Mouse (Mus musculus): ENCODE measurements around the gene Hyls1. TPM values are rescaled to one million over a fixed set of nuclear protein-coding genes. Genes with fewer than 3 reads are reported as not detected.

The Hyls1 gene
- polyA plus RNA-seq, 1 experiment: 21.1 TPM

DNA sequence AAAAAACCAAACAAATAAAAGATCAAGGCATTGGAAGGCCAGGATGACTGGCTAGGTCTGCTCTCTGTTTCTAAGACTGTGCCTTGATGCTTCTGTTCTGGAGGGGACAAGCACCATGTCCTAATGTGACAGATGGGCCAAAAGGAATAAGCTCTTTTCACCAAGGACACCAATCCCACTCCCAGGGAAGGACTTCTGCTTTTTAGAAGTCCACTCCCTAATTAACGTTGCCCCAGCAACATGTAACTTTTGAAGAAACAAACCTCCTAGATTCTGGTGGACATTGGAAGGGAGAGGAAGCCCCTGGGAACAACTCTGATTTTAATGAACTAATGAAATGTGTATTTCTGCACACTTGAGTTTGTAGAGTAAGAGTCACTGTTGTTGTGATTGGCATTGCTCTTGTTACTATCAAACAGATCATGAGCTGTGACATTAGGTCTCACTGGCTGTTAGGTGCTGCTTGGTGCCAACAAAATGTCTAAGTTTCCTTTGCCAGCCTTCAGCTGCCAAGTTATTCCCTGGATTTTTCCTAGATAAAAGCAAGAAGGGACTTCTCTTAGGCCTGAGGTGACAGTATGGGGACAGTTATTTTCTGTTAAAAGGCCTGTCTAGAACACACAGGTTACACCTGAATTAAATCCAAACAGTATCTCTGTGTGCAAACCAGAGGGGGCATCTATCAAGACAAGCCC is 47.2 kb downstream of the Hyls1 start:
- no peak for TF ChIP-seq CTCF (IDR thresholded peaks at IDR 0.05; ENCODE audit: control insufficient read depth, insufficient read depth, low read length)
- no peak for TF ChIP-seq POLR2A (IDR thresholded peaks at IDR 0.05; ENCODE audit: borderline replicate concordance, control insufficient read depth, low read depth, low read length)
- H3K4me1 ChIP-seq (ENCODE audit: control insufficient read depth, insufficient read depth, low read length): no peaks in the 10 kb centered on the region
- 46% methylated on average over 1 of the region's 1 CpGs for WGBS
- no peak overlapping the region for H3K27ac ChIP-seq (ENCODE audit: control insufficient read depth, insufficient read depth, low read depth, low read length, poor library complexity)
- H3K4me3 ChIP-seq (replicated peaks; ENCODE audit: control insufficient read depth, low read depth, low read length): no peak overlapping the region

DNA sequence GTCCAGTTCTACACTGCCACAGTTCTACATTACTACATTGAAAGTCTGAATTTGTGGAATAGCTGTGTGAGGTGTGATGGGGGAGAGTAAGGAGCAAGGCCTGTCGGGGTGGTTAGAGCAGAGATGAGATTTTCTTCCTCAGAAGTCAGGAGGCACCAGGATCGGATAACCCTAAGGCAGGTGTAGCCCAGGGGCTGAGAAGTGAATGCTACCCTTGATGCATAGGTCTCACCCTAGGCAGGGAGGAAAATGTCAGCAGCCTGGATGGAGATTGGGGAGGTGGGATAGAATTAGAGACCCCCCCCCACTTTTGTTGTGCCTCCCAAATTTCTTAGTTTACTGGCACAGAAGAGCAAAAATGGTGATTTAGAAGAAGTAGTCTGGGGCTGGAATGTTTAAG is 48.0 kb downstream of the Hyls1 start:
- H3K4me3 ChIP-seq (replicated peaks; ENCODE audit: control insufficient read depth, low read depth, low read length): no peak overlapping the region
- no peak for TF ChIP-seq POLR2A (IDR thresholded peaks at IDR 0.05; ENCODE audit: borderline replicate concordance, control insufficient read depth, low read depth, low read length)
- TF ChIP-seq CTCF (IDR thresholded peaks at IDR 0.05; ENCODE audit: control insufficient read depth, insufficient read depth, low read length): no peak
- no peaks in the 10 kb centered on the region for H3K4me1 ChIP-seq (ENCODE audit: control insufficient read depth, insufficient read depth, low read length)
- H3K27ac ChIP-seq (ENCODE audit: control insufficient read depth, insufficient read depth, low read depth, low read length, poor library complexity): no peak overlapping the region
- WGBS: 86% methylated on average over 2 of the region's 2 CpGs

- 66% methylated on average over 6 of the region's 6 CpGs for WGBS
- Histone ChIP-seq H3K27ac (ENCODE audit: control insufficient read depth, insufficient read depth, low read depth, low read length, poor library complexity) (no peak overlapping the region), H3K4me3 (replicated peaks; ENCODE audit: control insufficient read depth, low read depth, low read length) (no peak overlapping the region), H3K4me1 (ENCODE audit: control insufficient read depth, insufficient read depth, low read length) (no peaks in the 10 kb centered on the region)
- TF ChIP-seq CTCF (IDR thresholded peaks at IDR 0.05; ENCODE audit: control insufficient read depth, insufficient read depth, low read length) (no peak), POLR2A (IDR thresholded peaks at IDR 0.05; ENCODE audit: borderline replicate concordance, control insufficient read depth, low read depth, low read length) (no peak)
Measured at GRCm38 (mm10) chr9:35520631-35521348, 49.4 kb downstream of the Hyls1 start.

- no peak within 1 kb of the TSS for H3K4me3 ChIP-seq (replicated peaks; ENCODE audit: control insufficient read depth, low read depth, low read length)
- 72% methylated on average over 3 of the region's 3 CpGs for WGBS
- H3K27ac ChIP-seq (ENCODE audit: control insufficient read depth, insufficient read depth, low read depth, low read length, poor library complexity): no peak within 1 kb of the TSS
- TF ChIP-seq POLR2A (IDR thresholded peaks at IDR 0.05; ENCODE audit: borderline replicate concordance, control insufficient read depth, low read depth, low read length): no peak
- no peaks in the 10 kb centered on the region for H3K4me1 ChIP-seq (ENCODE audit: control insufficient read depth, insufficient read depth, low read length)
Measured at GRCm38 (mm10) chr9:35518169-35518568, 52.0 kb downstream of the Hyls1 start, which contains the start of gene Gm1113. Gm1113 (minus strand) TSS chr9:35518269.

- Histone ChIP-seq H3K4me1 (ENCODE audit: control insufficient read depth, insufficient read depth, low read length) (no peaks in the 10 kb centered on the region), H3K27ac (ENCODE audit: control insufficient read depth, insufficient read depth, low read depth, low read length, poor library complexity) (no peak overlapping the region), H3K4me3 (replicated peaks; ENCODE audit: control insufficient read depth, low read depth, low read length) (no peak overlapping the region)
- TF ChIP-seq POLR2A (IDR thresholded peaks at IDR 0.05; ENCODE audit: borderline replicate concordance, control insufficient read depth, low read depth, low read length) (no peak), CTCF (IDR thresholded peaks at IDR 0.05; ENCODE audit: control insufficient read depth, insufficient read depth, low read length) (no peak)
- WGBS: 76% methylated on average over 16 of the region's 16 CpGs
Measured at GRCm38 (mm10) chr9:35516711-35517110, 53.5 kb downstream of the Hyls1 start.

DNA sequence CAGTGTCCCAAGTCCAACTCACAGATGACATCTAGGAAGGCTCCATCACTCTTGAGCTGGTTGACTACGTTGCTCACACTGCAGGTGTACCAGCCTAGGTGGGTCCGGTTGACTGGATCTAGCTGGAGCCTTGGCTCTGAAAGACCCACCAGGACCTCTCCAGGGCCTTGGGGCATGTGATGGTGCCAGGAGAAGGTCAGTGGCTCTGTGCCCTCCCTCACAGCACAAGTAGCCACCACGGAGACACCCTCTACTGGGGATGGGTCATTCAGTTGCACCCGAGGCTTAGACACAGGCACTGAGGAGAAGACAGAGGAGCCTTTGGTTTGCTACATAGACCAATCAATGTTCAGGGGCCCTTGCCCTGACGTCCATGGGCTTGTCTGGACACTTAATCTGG is 54.0 kb downstream of the Hyls1 start:
- TF ChIP-seq CTCF (IDR thresholded peaks at IDR 0.05; ENCODE audit: control insufficient read depth, insufficient read depth, low read length): no peak
- TF ChIP-seq POLR2A (IDR thresholded peaks at IDR 0.05; ENCODE audit: borderline replicate concordance, control insufficient read depth, low read depth, low read length): no peak
- WGBS: 73% methylated on average over 5 of the region's 5 CpGs
- Histone ChIP-seq H3K27ac (ENCODE audit: control insufficient read depth, insufficient read depth, low read depth, low read length, poor library complexity) (no peak overlapping the region), H3K4me3 (replicated peaks; ENCODE audit: control insufficient read depth, low read depth, low read length) (no peak overlapping the region), H3K4me1 (ENCODE audit: control insufficient read depth, insufficient read depth, low read length) (no peaks in the 10 kb centered on the region)

- 70% methylated on average over 4 of the region's 4 CpGs for WGBS
- Histone ChIP-seq H3K4me3 (replicated peaks; ENCODE audit: control insufficient read depth, low read depth, low read length) (no peak overlapping the region), H3K4me1 (ENCODE audit: control insufficient read depth, insufficient read depth, low read length) (no peaks in the 10 kb centered on the region), H3K27ac (ENCODE audit: control insufficient read depth, insufficient read depth, low read depth, low read length, poor library complexity) (no peak overlapping the region)
- TF ChIP-seq CTCF (IDR thresholded peaks at IDR 0.05; ENCODE audit: control insufficient read depth, insufficient read depth, low read length) (no peak), POLR2A (IDR thresholded peaks at IDR 0.05; ENCODE audit: borderline replicate concordance, control insufficient read depth, low read depth, low read length) (no peak)
Measured at GRCm38 (mm10) chr9:35513900-35514299, 56.3 kb downstream of the Hyls1 start.

Other genes starting within 250 kb of the Hyls1 start
- gene Cdon, start 149.3 kb downstream of the Hyls1 start, polyA plus RNA-seq (2011; ENCODE audit: insufficient read depth, insufficient read length, low replicate concordance, missing spikeins): 0.66 and 2.8 TPM in 2 replicates
- not detected in 2 replicates for gene Gm1113, start 52.1 kb downstream of the Hyls1 start, polyA plus RNA-seq (2011; ENCODE audit: insufficient read depth, insufficient read length, low replicate concordance, missing spikeins)
- gene Ddx25, start 11.9 kb downstream of the Hyls1 start, polyA plus RNA-seq (2011; ENCODE audit: insufficient read depth, insufficient read length, low replicate concordance, missing spikeins): 0.18 TPM in 1 of 2 replicates, not detected in the other
- 6.1 and 9.4 TPM in 2 replicates for gene Pus3, start 11.8 kb downstream of the Hyls1 start, polyA plus RNA-seq (2011; ENCODE audit: insufficient read depth, insufficient read length, low replicate concordance, missing spikeins)
- 0.57 TPM in 1 of 2 replicates, not detected in the other for gene Pate2, start 114 bp downstream of the Hyls1 start, polyA plus RNA-seq (2011; ENCODE audit: insufficient read depth, insufficient read length, low replicate concordance, missing spikeins)
- gene Pate4, start 41.5 kb upstream of the Hyls1 start, polyA plus RNA-seq (2011; ENCODE audit: insufficient read depth, insufficient read length, low replicate concordance, missing spikeins): not detected in 2 replicates
- gene Pate3, start 77.8 kb upstream of the Hyls1 start, polyA plus RNA-seq (2011; ENCODE audit: insufficient read depth, insufficient read length, low replicate concordance, missing spikeins): not detected in 2 replicates
- not detected in 2 replicates for gene Pate1, start 117.0 kb upstream of the Hyls1 start, polyA plus RNA-seq (2011; ENCODE audit: insufficient read depth, insufficient read length, low replicate concordance, missing spikeins)
- gene Gm17677, start 170.7 kb upstream of the Hyls1 start, polyA plus RNA-seq (2011; ENCODE audit: insufficient read depth, insufficient read length, low replicate concordance, missing spikeins): not detected in 2 replicates
- gene Gm17727, start 207.7 kb upstream of the Hyls1 start, polyA plus RNA-seq (2011; ENCODE audit: insufficient read depth, insufficient read length, low replicate concordance, missing spikeins): not detected in 2 replicates
- gene Gm27235, start 219.7 kb upstream of the Hyls1 start, polyA plus RNA-seq (2011; ENCODE audit: insufficient read depth, insufficient read length, low replicate concordance, missing spikeins): not detected in 2 replicates
- gene D730048I06Rik, start 219.7 kb upstream of the Hyls1 start, polyA plus RNA-seq (2011; ENCODE audit: insufficient read depth, insufficient read length, low replicate concordance, missing spikeins): not detected in 2 replicates